Mouse (Mus musculus) G1E (cell line): ENCODE measurements around the gene Pappa. TPM values are rescaled to one million over a fixed set of nuclear protein-coding genes. Genes with fewer than 3 reads are reported as not detected.

Experiments used
- ATAC-seq: 2 replicates; pipeline ENCODE4 v1.8.0; 2016; ENCODE audit warnings: mild to moderate bottlenecking; ENCODE audit not compliant: insufficient number of reproducible peaks, poor library complexity, low FRiP score, severe bottlenecking; ENCODE audit errors: extremely low read depth
- DNase-seq: peaks from one replicate; pipeline ENCODE4 v3.0.0; 2012; ENCODE audit warnings: low spot score
- H3K27me3 ChIP-seq: 2 replicates; pipeline ENCODE4 v1.6.1; 2012; ENCODE audit warnings: mild to moderate bottlenecking, low read length, inconsistent platforms; ENCODE audit not compliant: insufficient read depth
- H3K36me3 ChIP-seq: replicated peaks from 2 replicates; pipeline ENCODE3; 2012; ENCODE audit warnings: mild to moderate bottlenecking, inconsistent platforms
- H3K4me1 ChIP-seq: 2 replicates; pipeline ENCODE4 v1.6.1; 2012; ENCODE audit warnings: low read depth, low read length, inconsistent platforms, mixed read lengths; ENCODE audit not compliant: insufficient read depth
- H3K4me3 ChIP-seq: 2 replicates; pipeline ENCODE4 v1.5.1; 2012; ENCODE audit warnings: low read depth, mild to moderate bottlenecking, inconsistent platforms, low read length, moderate library complexity, mixed read lengths
- H3K9me3 ChIP-seq: replicated peaks from 2 replicates; pipeline ENCODE4 v1.6.1; 2012; ENCODE audit warnings: inconsistent platforms
- CTCF ChIP-seq: IDR thresholded peaks from 2 replicates; pipeline ENCODE4 v1.5.1; 2012; ENCODE audit warnings: low read depth, low read length, inconsistent platforms, mixed read lengths
- GATA1 ChIP-seq: IDR thresholded peaks from 2 replicates; pipeline ENCODE4 v1.6.1; 2012; ENCODE audit warnings: borderline replicate concordance, low read length, inconsistent platforms, mixed read lengths
- GATA2 ChIP-seq: IDR thresholded peaks from 2 replicates; pipeline ENCODE4 v1.6.1; 2012; ENCODE audit warnings: low read depth, low read length, inconsistent platforms, borderline replicate concordance
- POLR2AphosphoS5 ChIP-seq: IDR thresholded peaks from 2 replicates; pipeline ENCODE4 v1.6.1; 2012; ENCODE audit warnings: low read depth, low read length, inconsistent platforms; ENCODE audit not compliant: insufficient replicate concordance
- TAL1 ChIP-seq: conservative IDR thresholded peaks from 2 replicates; pipeline ENCODE4 v1.6.1; 2012; ENCODE audit warnings: low read depth, low read length, inconsistent platforms, mixed read lengths
- polyA plus RNA-seq: library from polyadenylated mRNA; stranded (reverse); fragments of >175 nt; gene quantifications from 2 replicates; pipeline ENCODE4 v1.2.3, GENCODE M21; 2012
- total RNA-seq, 2 experiments: library from RNA; stranded (forward) in 1 of 2; stranded (reverse) in 1 of 2; fragments of 200-1000 nt in 1 of 2; fragments of >200 nt in 1 of 2; fragmentation: Nextera tagmentation in 1 of 2; gene quantifications; 2 replicates each; pipeline ENCODE4 v1.2.3; 2014 to 2017

The Pappa gene
- total and polyA plus RNA-seq, 3 experiments = 0.05 TPM; not detected in 2

- DNase-seq (no peak), ATAC-seq (no peak)
- Histone ChIP-seq H3K9me3 (peaks cover 4% of the 10 kb centered on the region; the same call in 1 of the 2 replicates), H3K27me3 (no peaks in the 10 kb centered on the region), H3K36me3 (no peaks in the 10 kb centered on the region), H3K4me3 (no peak overlapping the region), H3K4me1 (no peaks in the 10 kb centered on the region)
- no peak for TF ChIP-seq GATA1
- no peak for TF ChIP-seq TAL1
- no peak for TF ChIP-seq GATA2
- no peak for TF ChIP-seq POLR2AphosphoS5
Measured at GRCm38 (mm10) chr4:65188921-65189485, 65.0 kb downstream of the Pappa start.

GRCm38 (mm10) chr4:65192810-65193209, 68.8 kb downstream of the Pappa start:
- no peak for ATAC-seq

GRCm38 (mm10) chr4:65195971-65196370, 72.0 kb downstream of the Pappa start:
- DNase-seq (no peak), ATAC-seq (no peak)
- Histone ChIP-seq H3K4me1 (no peaks in the 10 kb centered on the region), H3K27me3 (no peaks in the 10 kb centered on the region), H3K4me3 (no peak overlapping the region), H3K36me3 (no peaks in the 10 kb centered on the region), H3K9me3 (peaks cover 3% of the 10 kb centered on the region; the same call in 1 of the 2 replicates)
- TF ChIP-seq TAL1 (no peak), POLR2AphosphoS5 (no peak), CTCF (no peak), GATA1 (no peak), GATA2 (no peak)

More at GRCm38 (mm10) chr4:65192810-65193209, 68.8 kb downstream of the Pappa start:
- H3K4me3 ChIP-seq = no peak overlapping the region
- H3K9me3 ChIP-seq = peaks cover 3% of the 10 kb centered on the region; the same call in 1 of the 2 replicates
- TF ChIP-seq GATA2 (no peak), TAL1 (no peak), CTCF (no peak), GATA1 (no peak), POLR2AphosphoS5 (no peak)
- no peaks in the 10 kb centered on the region for H3K4me1 ChIP-seq
- no peaks in the 10 kb centered on the region for H3K36me3 ChIP-seq
- DNase-seq = no peak
- H3K27me3 ChIP-seq = no peaks in the 10 kb centered on the region

GRCm38 (mm10) chr4:65203666-65204065, 79.7 kb downstream of the Pappa start:
- TF ChIP-seq TAL1 (no peak), POLR2AphosphoS5 (no peak), GATA1 (no peak)
- no peaks in the 10 kb centered on the region for H3K4me1 ChIP-seq
- ATAC-seq (no peak), DNase-seq (no peak)
- no peak overlapping the region for H3K4me3 ChIP-seq
- H3K36me3 ChIP-seq = no peaks in the 10 kb centered on the region
- H3K27me3 ChIP-seq = no peaks in the 10 kb centered on the region
- H3K9me3 ChIP-seq = peaks cover 5% of the 10 kb centered on the region; the same call in 1 of the 2 replicates

GRCm38 (mm10) chr4:65205446-65205845, 81.5 kb downstream of the Pappa start:
- TF ChIP-seq GATA1 (no peak), CTCF (no peak), GATA2 (no peak), POLR2AphosphoS5 (no peak), TAL1 (no peak)
- Histone ChIP-seq H3K27me3 (no peaks in the 10 kb centered on the region), H3K4me1 (no peaks in the 10 kb centered on the region), H3K9me3 (peaks cover 5% of the 10 kb centered on the region; the same call in 1 of the 2 replicates), H3K36me3 (no peaks in the 10 kb centered on the region), H3K4me3 (no peak overlapping the region)
- DNase-seq (no peak), ATAC-seq (no peak)

GRCm38 (mm10) chr4:65209369-65210015, 85.5 kb downstream of the Pappa start:
- H3K36me3 ChIP-seq = no peaks in the 10 kb centered on the region

More at GRCm38 (mm10) chr4:65209369-65210015, 85.5 kb downstream of the Pappa start:
- H3K27me3 ChIP-seq = no peaks in the 10 kb centered on the region
- H3K4me1 ChIP-seq = no peaks in the 10 kb centered on the region
- DNase-seq = no peak
- H3K9me3 ChIP-seq = peaks cover 5% of the 10 kb centered on the region; the same call in 1 of the 2 replicates
- no peak for ATAC-seq
- no peak for TF ChIP-seq GATA2
- TF ChIP-seq POLR2AphosphoS5 = no peak
- TF ChIP-seq GATA1 = no peak
- no peak for TF ChIP-seq CTCF
- TF ChIP-seq TAL1 = no peak
- no peak overlapping the region for H3K4me3 ChIP-seq
